Mouse (Mus musculus) liver, postnatal 0 days (tissue): ENCODE measurements at regions not wholly inside any gene's neighbourhood (a gene's known extent, or its start where the extent isn't known, plus 50 kb on each side); places are given as distances from the start of the nearest gene placed in this dataset.

Source experiments
- ATAC-seq: fragments of 200-750 bp; cut with Nextera tagmentation; 2 replicates; pipeline ENCODE4 v1.8.0; 2017; ENCODE audit warnings: mild to moderate bottlenecking, moderate library complexity
- DNase-seq: peaks from one replicate; pipeline ENCODE4 v3.0.0-alpha.2; 2016
- H3K27ac ChIP-seq: fragments of 300-500 bp; sonication (generic); 2 replicates; pipeline ENCODE4 v1.5.1; 2014; ENCODE audit warnings: antibody characterized with exemption, moderate library complexity, mild to moderate bottlenecking, low read depth
- H3K27me3 ChIP-seq: fragments of 300-500 bp; sonication (generic); 2 replicates; pipeline ENCODE4 v1.6.1; 2014; ENCODE audit warnings: low read length, control low read depth, mixed read lengths; ENCODE audit not compliant: insufficient read depth
- H3K36me3 ChIP-seq: fragments of 300-500 bp; sonication (generic); replicated peaks from 2 replicates; pipeline ENCODE4 v1.6.1; 2014; ENCODE audit warnings: mild to moderate bottlenecking, control low read depth, low read length, moderate library complexity, mixed read lengths; ENCODE audit not compliant: insufficient read depth
- H3K4me1 ChIP-seq: fragments of 300-500 bp; sonication (generic); 2 replicates; pipeline ENCODE4 v1.6.1; 2014; ENCODE audit warnings: antibody characterized with exemption, mild to moderate bottlenecking, control low read depth; ENCODE audit not compliant: insufficient read depth
- H3K4me2 ChIP-seq: fragments of 300-500 bp; sonication (generic); 2 replicates; pipeline ENCODE4 v1.6.1; 2014; ENCODE audit warnings: low read depth, mild to moderate bottlenecking, low read length, moderate library complexity, mixed read lengths
- H3K4me3 ChIP-seq: fragments of 300-500 bp; sonication (generic); 2 replicates; pipeline ENCODE4 v1.5.1; 2014; ENCODE audit warnings: low read depth, low read length
- H3K9ac ChIP-seq: fragments of 300-500 bp; sonication (generic); replicated peaks from 2 replicates; pipeline ENCODE4 v1.6.1; 2014; ENCODE audit warnings: mild to moderate bottlenecking, moderate library complexity
- H3K9me3 ChIP-seq: fragments of 300-500 bp; sonication (generic); 2 replicates; pipeline ENCODE4 v1.6.1; 2016; ENCODE audit warnings: mild to moderate bottlenecking, control low read depth, low read length, mixed read lengths
- CTCF ChIP-seq: sonication (generic); IDR thresholded peaks from 2 replicates; pipeline ENCODE4 v1.5.1; 2016; ENCODE audit warnings: antibody characterized with exemption, low read depth
- EP300 ChIP-seq: IDR thresholded peaks from 2 replicates; pipeline ENCODE4 v1.6.1; 2016; ENCODE audit warnings: antibody characterized with exemption, low read depth, mild to moderate bottlenecking
- WGBS: fragments of 180-500 bp; shearing (Covaris S2); extraction: QIAGEN DNeasy Blood & Tissue Kit; methylation state at CpG from one replicate; pipeline ENCODE4 v1.1.7; 2014; ENCODE audit not compliant: insufficient replicate concordance; 5-methylcytosine and 5-hydroxymethylcytosine counted together

DNA sequence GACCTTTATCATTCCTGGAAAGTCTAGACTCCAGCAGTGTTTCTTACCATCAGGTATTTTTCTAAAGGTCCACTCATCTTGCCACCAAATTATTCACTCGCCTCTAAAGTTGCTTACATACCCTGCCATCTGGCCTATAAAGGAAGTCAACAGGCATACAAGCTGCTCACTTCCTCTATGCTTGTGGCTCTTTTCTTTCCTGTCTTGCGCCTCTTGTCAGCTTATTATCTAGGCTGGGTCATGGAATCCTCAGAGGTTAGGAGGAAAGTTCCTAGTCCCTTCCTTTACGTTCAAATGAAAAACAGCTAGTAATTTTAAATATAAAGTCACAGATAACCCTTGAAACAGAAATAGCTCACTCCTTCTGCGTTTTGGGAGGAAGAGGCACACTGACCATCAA, 97.9 kb downstream of the Lipi start:
- no peak overlapping the region for H3K27ac ChIP-seq
- DNase-seq (no peak), ATAC-seq (no peak)
- no peaks in the 10 kb centered on the region for H3K36me3 ChIP-seq
- H3K4me2 ChIP-seq: no peak overlapping the region
- no peaks in the 10 kb centered on the region for H3K4me1 ChIP-seq
- H3K4me3 ChIP-seq: no peak overlapping the region
- TF ChIP-seq CTCF: no peak
- no peak for TF ChIP-seq EP300
- no peaks in the 10 kb centered on the region for H3K27me3 ChIP-seq
- H3K9ac ChIP-seq: no peak overlapping the region
- 33% methylated on average over 4 of the region's 4 CpGs for WGBS
- H3K9me3 ChIP-seq: no peaks in the 10 kb centered on the region

GRCm38 (mm10) chr16:75483878-75484277, 102.0 kb downstream of the Lipi start:
- TF ChIP-seq EP300 (no peak), CTCF (no peak)
- WGBS: 69% methylated on average over 5 of the region's 5 CpGs

GRCm38 (mm10) chr16:75465420-75465975, 120.4 kb downstream of the Lipi start:
- Histone ChIP-seq H3K4me2 (no peak overlapping the region), H3K36me3 (no peaks in the 10 kb centered on the region), H3K9ac (no peak overlapping the region), H3K27me3 (no peaks in the 10 kb centered on the region), H3K4me3 (no peak overlapping the region), H3K4me1 (no peaks in the 10 kb centered on the region), H3K27ac (no peak overlapping the region), H3K9me3 (no peaks in the 10 kb centered on the region)
- ATAC-seq (no peak), DNase-seq (no peak)
- WGBS: 77% methylated on average over 6 of the region's 6 CpGs
- no peak for TF ChIP-seq EP300
- no peak for TF ChIP-seq CTCF

More at GRCm38 (mm10) chr16:75483878-75484277, 102.0 kb downstream of the Lipi start:
- no peak overlapping the region for H3K4me2 ChIP-seq
- no peak overlapping the region for H3K4me3 ChIP-seq
- DNase-seq: no peak
- H3K9ac ChIP-seq: no peak overlapping the region
- H3K9me3 ChIP-seq: no peaks in the 10 kb centered on the region
- no peaks in the 10 kb centered on the region for H3K36me3 ChIP-seq
- H3K27ac ChIP-seq: no peak overlapping the region
- H3K4me1 ChIP-seq: no peaks in the 10 kb centered on the region
- H3K27me3 ChIP-seq: no peaks in the 10 kb centered on the region
- no peak for ATAC-seq

GRCm38 (mm10) chr16:75462136-75462535, 123.7 kb downstream of the Lipi start:
- no peak for TF ChIP-seq EP300
- TF ChIP-seq CTCF: no peak
- Histone ChIP-seq H3K4me2 (no peak overlapping the region), H3K27ac (no peak overlapping the region), H3K4me3 (no peak overlapping the region), H3K4me1 (no peaks in the 10 kb centered on the region), H3K9ac (no peak overlapping the region), H3K9me3 (no peaks in the 10 kb centered on the region), H3K27me3 (no peaks in the 10 kb centered on the region), H3K36me3 (no peaks in the 10 kb centered on the region)
- DNase-seq (no peak), ATAC-seq (no peak)
- WGBS: 78% methylated on average over 3 of the region's 3 CpGs

DNA sequence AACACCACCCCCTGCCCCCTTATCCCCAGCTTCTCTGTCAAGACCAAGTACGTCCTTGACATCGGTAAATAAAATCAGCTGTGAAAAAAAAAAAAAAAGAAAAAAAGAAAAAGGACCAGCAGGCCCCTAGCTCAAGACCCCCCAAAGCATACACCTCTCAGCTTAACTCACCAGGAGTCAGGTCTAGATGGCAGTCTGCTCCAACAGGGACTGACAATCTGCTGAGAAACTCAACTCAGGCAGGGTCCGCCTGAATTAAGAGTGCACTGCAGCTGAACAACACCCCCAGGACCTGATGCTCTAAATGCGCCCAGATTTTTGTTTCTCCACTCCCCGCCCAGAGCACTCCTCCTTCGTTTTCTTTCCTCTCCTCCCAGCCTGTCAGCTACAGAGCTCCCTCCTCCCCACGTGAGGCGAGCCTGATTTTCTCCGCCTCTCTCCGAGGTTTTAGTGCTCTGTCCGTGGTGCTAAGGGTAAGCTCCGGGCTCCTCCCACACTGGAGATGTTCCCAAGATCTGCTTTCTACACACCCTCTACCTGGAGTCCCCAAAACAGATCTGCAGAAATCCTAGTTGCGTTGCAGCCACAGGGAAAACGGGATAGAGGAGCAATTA, 138.9 kb downstream of the Lipi start:
- 5% methylated on average over 14 of the region's 14 CpGs for WGBS
- Histone ChIP-seq H3K4me2 (no peak overlapping the region), H3K4me3 (no peak overlapping the region), H3K27ac (no peak overlapping the region), H3K4me1 (no peaks in the 10 kb centered on the region), H3K36me3 (no peaks in the 10 kb centered on the region), H3K27me3 (no peaks in the 10 kb centered on the region), H3K9me3 (no peaks in the 10 kb centered on the region), H3K9ac (no peak overlapping the region)
- TF ChIP-seq EP300 (no peak), CTCF (no peak)
- ATAC-seq: no peak
- no peak for DNase-seq

DNA sequence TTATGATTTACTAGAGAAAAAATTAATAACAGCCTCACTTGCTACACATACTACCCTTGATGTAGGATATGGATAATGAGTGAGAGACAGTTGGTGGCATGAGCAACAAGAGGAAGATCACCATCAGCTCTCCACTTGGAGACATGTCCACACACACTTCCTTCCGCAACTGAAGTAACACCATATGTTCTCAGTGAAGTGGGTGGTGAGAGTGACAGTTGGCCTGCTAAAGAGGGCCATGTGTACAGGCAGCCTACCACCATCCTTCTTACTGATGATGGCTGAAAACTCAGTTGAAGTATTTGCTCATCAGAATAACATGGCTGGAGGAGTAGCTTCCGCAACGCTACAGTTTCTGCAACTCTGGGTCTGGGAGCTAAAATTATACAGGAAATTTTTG, 146.6 kb downstream of the Lipi start:
- WGBS: 83% methylated on average over 3 of the region's 3 CpGs
- DNase-seq (no peak), ATAC-seq (no peak)
- no peak for TF ChIP-seq EP300
- no peak for TF ChIP-seq CTCF
- Histone ChIP-seq H3K4me1 (no peaks in the 10 kb centered on the region), H3K9me3 (no peaks in the 10 kb centered on the region), H3K9ac (no peak overlapping the region), H3K4me3 (no peak overlapping the region), H3K4me2 (no peak overlapping the region), H3K36me3 (no peaks in the 10 kb centered on the region), H3K27ac (no peak overlapping the region), H3K27me3 (no peaks in the 10 kb centered on the region)
